Mouse (Mus musculus): ENCODE measurements around the gene Pip4k2a.
A peak's percentile ranks its signal among the peaks of the same experiment; 100 is the strongest.

Pip4k2a gene

GRCm38 (mm10) chr2:18833024-18833590 lies 164.8 kb downstream of the Pip4k2a start:
- DNase-seq (ENCODE audit: low spot score), result no peak

- no peak for DNase-seq (ENCODE audit: low spot score)
Observed at GRCm38 (mm10) chr2:18831031-18831774, 166.7 kb downstream of the Pip4k2a start.

- no peak for DNase-seq (ENCODE audit: low spot score)
Observed at GRCm38 (mm10) chr2:18822711-18823110, 175.2 kb downstream of the Pip4k2a start.

GRCm38 (mm10) chr2:18821451-18822379 lies 176.2 kb downstream of the Pip4k2a start:
- DNase-seq (ENCODE audit: low spot score), result peak; percentile 61

GRCm38 (mm10) chr2:18819520-18819919 lies 178.4 kb downstream of the Pip4k2a start:
- DNase-seq (ENCODE audit: low spot score), result no peak

DNA sequence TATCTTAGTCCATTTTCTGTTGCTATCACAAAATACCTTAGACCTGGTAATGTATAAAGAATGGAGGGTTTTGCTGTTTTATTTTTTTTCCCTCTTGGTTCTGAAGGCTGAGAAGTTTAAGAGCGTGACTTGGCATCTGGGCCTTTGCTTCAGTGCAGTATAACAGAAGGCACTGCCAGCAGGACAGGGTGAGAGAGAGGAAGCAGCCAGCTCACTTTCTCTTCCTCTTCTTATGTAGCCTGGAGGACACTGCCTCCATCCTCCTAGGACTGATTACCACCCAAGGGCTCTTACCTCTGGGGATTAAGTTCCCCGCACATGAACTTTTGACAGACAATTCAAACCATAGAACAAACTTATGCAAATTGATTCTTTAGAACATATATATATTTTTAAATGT lies 181.9 kb downstream of the Pip4k2a start:
- no peak for DNase-seq (ENCODE audit: low spot score)

- no peak for DNase-seq (ENCODE audit: low spot score)
Observed at GRCm38 (mm10) chr2:18815336-18815965, 182.5 kb downstream of the Pip4k2a start.

DNA sequence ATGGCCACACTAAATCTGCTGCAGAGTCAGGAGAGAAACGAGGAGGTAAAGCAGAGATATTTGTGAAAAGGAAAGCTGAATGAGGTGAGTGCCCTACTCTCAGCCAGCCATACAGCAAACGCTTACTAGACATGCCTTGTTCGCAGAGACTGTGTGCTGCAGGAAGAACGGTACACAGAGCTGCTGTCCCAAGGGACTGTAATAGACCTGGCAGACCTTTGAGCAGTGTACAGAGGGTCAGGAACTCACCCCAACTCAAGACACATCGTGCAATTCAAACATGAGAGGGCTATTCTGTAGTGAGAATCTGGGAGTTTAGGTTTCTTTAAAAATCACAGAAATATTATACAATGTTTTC lies 183.5 kb downstream of the Pip4k2a start:
- no peak for DNase-seq (ENCODE audit: low spot score)

DNA sequence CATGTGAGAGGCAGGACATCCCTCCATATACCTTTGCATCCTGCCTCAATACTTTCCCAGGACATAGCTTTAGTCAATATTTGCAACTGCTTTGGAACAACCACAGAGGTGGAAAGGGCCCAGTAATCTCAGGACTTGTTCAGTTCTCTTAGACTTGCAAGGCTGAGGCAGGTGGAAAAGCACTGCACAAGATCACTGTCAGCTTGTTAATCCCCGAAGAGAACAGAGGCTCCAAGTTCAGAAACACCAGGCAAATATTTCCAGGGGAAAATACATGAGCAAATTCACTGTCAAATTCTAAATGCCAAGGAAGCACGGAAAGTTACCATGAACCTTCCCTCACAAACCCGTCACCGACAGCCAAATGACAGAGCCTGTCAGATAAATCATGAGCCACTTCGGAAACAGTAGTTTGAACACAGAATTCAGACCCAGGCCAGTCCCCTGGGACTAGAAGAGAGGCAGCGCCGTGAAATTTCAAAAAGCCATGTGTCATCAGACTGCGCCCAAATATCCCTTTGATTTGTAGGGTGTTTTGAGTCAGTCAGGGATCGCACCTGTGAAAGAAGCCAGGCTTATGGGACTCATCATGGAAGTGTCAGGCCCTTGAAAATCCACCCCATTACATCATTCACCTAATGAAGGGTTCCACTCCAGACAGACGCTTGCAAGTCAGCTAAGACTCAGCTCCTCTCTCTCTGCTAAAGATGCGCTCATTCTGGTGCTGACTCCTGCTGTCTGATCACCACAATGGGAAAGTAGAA lies 184.1 kb downstream of the Pip4k2a start:
- DNase-seq (ENCODE audit: low spot score), result no peak

- no peak for DNase-seq (ENCODE audit: low spot score)
Observed at GRCm38 (mm10) chr2:18807961-18808360, 190.0 kb downstream of the Pip4k2a start.

DNA sequence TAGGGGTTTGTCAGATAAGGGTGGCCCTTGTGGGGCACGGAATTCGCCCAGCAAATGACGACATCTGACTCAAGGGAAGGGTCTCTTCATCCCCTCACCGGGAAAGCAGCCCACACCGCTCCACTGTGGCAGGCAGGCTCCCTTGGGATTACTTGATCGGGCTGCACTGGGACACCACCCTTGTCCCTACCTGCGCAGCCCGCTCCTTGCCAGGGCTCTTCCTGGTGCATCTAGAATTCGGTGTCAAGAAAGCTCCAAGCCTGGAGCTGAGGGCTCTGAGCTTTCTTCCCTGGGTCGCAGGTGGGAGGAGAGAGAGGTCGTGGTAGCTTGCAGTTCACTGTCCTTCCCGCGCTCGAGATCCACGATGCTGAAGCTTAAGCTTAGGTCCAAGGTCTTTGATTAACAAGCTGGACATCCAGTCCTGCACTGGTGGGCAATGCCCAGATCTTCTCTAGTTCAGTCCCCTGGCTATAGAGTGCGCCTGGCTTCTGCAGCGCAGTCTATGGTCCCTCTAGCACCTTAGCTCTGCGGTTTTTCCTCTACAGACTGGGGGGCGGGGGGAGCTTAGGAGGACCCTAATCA lies 196.6 kb downstream of the Pip4k2a start:
- DNase-seq (ENCODE audit: low spot score), result no peak

DNA sequence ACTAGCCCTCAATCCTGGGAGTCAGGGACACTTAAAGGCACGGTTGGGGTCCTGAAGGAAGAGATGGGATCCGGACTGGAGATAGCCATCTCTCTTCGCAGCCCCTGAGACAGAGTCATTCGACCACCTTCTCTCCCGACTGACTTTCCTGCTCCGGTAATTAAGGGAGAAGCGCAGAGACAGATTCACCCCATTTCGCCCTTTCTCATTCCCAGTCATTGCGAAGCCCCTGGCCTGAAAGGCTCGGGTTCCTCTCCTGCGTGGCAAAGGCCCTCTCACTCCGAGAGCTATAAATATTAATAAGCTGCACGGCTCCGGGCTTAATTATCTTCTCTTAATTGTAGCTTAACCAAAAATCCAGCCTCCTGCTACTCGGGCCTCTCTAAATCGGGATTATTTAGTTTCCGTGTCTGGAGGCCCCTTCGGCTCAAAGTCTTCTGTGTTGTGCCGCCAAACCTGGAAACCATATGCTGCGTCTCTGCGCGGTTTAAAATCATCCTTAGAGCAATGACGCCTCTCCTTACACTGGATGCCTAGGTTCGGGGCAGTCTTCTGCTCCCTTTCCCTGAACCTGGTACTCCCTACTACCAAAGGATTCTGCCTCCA lies 197.2 kb downstream of the Pip4k2a start:
- DNase-seq (ENCODE audit: low spot score), result no peak

- peak; percentile 59 for DNase-seq (ENCODE audit: low spot score)
Observed at GRCm38 (mm10) chr2:18799966-18800645, 197.8 kb downstream of the Pip4k2a start.

DNA sequence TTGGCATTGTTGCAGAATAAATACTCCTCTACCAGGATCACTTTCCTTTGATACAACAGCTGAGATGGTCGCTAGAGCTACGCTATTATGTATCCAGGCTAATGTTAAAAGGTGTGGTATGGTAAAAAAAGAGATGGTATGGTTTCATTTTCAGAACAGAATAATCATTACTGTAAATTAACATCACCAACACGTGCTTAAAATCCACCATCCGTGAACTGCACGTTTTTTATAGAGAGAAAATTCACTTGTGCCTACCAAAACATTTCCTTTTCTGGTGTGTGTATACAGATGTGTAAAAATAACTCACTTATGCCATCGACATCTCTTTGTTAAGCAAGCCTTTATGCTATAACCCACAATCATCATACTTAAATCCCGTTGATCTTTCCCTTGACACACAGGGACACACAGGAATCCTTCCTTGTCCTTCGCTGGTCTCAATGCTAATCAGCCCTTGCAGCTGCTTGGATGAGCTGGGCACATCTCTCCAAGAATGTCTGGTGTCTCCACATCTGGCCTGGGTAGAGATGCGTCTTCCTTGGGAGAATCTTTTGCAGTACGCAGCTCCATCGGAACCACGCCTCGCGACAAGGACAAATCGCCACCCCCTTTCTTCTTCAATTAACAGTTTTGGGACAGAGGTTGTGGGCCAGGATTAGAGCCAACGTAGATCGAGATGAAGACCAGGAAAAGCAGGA lies 198.5 kb downstream of the Pip4k2a start:
- no peak for DNase-seq (ENCODE audit: low spot score)

DNA sequence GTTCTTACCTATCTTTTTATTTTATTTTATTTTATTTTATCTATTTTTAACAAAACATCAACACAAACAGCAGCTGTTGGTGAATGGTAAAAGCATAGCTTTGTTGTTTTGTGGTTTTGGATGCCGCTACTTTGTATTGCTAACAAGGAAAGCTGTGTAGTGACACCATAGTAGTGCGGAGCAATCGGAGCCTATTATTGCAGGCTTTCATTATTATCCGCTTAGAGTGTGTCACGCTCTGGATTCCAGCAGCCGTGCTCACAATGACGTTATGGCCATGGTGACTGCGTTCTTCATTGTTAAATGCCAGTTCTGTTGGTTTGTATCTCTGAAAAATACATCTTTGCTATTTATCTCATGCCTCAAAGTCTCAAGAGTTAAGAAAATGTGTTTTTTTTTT lies 200.2 kb downstream of the Pip4k2a start:
- no peak for DNase-seq (ENCODE audit: low spot score)

GRCm38 (mm10) chr2:18794261-18794660 lies 203.7 kb downstream of the Pip4k2a start:
- DNase-seq (ENCODE audit: low spot score), result no peak

All from testis, postnatal 10 days (tissue).